In genomic region chr16:37635095-37635494, GRCm38 (mm10) we compare ENCODE assay signal across 21 mouse cellular contexts. TPM values are rescaled to one million over a fixed set of nuclear protein-coding genes. Genes with fewer than 3 reads are reported as not detected.
"Had no signal": no experiment of that assay in that cellular context is flagged by ENCODE, and none has a peak within 500 bp of the region (broad histone marks: within the 10 kb centered on the region; RNA-seq: fewer than 3 reads in every experiment).

No protein-coding gene starts in this region.

- H3K4me2 ChIP-seq: midbrain, embryonic 12.5 days; neural tube, embryonic 13.5 days; neural tube, embryonic 15.5 days had no signal

- H3K9ac ChIP-seq: lung, embryonic 14.5 days; midbrain, embryonic 12.5 days; neural tube, embryonic 13.5 days; neural tube, embryonic 15.5 days had no signal

- DNase-seq: lung, embryonic 14.5 days; lung, postnatal 10 days; lung, postnatal 4 days; midbrain, embryonic 14.5 days; retina, postnatal 1 day; right cerebral cortex, adult 18-20 months; right cerebral cortex, postnatal 25 days; right cerebral cortex, postnatal 4 days; spleen, adult 18-20 months; thymus, adult 18-20 months; thymus, postnatal 14 days; thymus, postnatal 36 days had no signal

- H3K9me3 ChIP-seq: midbrain, embryonic 10.5 days; midbrain, embryonic 12.5 days; neural tube, embryonic 13.5 days; neural tube, embryonic 15.5 days had no signal

- H3K27ac ChIP-seq: midbrain, embryonic 10.5 days; midbrain, embryonic 12.5 days; neural tube, embryonic 13.5 days; neural tube, embryonic 15.5 days had no signal

- H3K4me1 ChIP-seq: midbrain, embryonic 12.5 days; neural tube, embryonic 13.5 days; neural tube, embryonic 15.5 days had no signal

- H3K27me3 ChIP-seq: midbrain, embryonic 12.5 days; neural tube, embryonic 13.5 days; neural tube, embryonic 15.5 days had no signal

- H3K36me3 ChIP-seq: midbrain, embryonic 10.5 days; midbrain, embryonic 12.5 days; neural tube, embryonic 13.5 days; neural tube, embryonic 15.5 days had no signal

- ATAC-seq: midbrain, embryonic 16.5 days had no signal

- H3K4me3 ChIP-seq: midbrain, embryonic 10.5 days; midbrain, embryonic 12.5 days; myocyte; neural tube, embryonic 13.5 days; neural tube, embryonic 15.5 days had no signal

RNA-seq across cellular contexts. Expression of gene Hgd, which starts 55.1 kb away (rescaled TPM):
- total RNA-seq: megakaryocyte, adult 5-6 weeks; megakaryocyte-erythroid progenitor cell, adult 5-6 weeks had no signal
- polyA plus RNA-seq: midbrain, embryonic 12.5 days; stomach, embryonic 14.5 days had no signal
